Mouse (Mus musculus) right cerebral cortex, postnatal 10 days (tissue): ENCODE data around the gene Gm7682.
"Not testable (repeated sequence)": the region's sequence is repeated elsewhere in the genome, so short reads cannot be mapped to it uniquely, and the experiment has no call there.

Experiments
- DNase-seq, 2 experiments: peaks; one replicate each; pipeline ENCODE4 v3.0.0; 2021; ENCODE audit warnings: low spot score in 2 of 2

Gene Gm7682

DNA sequence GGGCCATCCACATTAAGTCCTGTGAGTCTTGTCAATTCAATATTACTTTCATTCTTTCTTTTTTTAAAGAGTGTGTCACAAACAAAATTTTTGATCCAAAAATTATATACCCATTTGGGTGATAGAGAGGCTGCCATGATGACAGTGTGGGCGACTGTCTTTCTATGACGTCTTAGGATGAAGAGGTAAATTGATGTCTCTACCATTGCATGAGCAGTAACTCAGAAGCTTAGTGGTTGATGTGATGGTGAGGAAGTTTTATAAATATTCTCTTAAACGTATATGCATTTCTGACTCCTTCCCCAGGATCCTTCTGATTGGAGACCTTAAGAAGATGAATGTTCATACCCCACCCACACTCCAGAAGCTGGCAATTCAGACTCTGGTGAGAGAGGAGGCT is at the start of gene Gm7682:
TSS of gene Gm7682 (plus strand) at position 301 of the 400 bp plus-strand sequence.
- DNase-seq: not testable (repeated sequence)
